In genomic region chr13:91372130-91372875, GRCm38 (mm10) we compare ENCODE assay signal across 8 mouse cellular contexts.
DNase-seq lines count a peak whose midpoint lies in the region; ATAC-seq and TF ChIP-seq lines count a peak whose summit lies in the region.

No protein-coding gene starts in this region.

- no peak overlapping the region for H3K4me3 ChIP-seq in intestine, embryonic 14.5 days (ENCODE audit: low read depth, low read length)
- no peak overlapping the region for H3K4me3 ChIP-seq in intestine, postnatal 0 days (ENCODE audit: low read depth, low read length)
- H3K4me3 ChIP-seq in intestine, embryonic 16.5 days (ENCODE audit: low read length): no peak overlapping the region
- H3K4me3 ChIP-seq in midbrain, embryonic 14.5 days (replicated peaks; ENCODE audit: low read depth, low read length): no peak overlapping the region

- H3K4me2 ChIP-seq in intestine, embryonic 14.5 days (ENCODE audit: low read length): no peak overlapping the region
- H3K4me2 ChIP-seq in intestine, postnatal 0 days (replicated peaks; ENCODE audit: low read depth): no peak overlapping the region
- no peak overlapping the region for H3K4me2 ChIP-seq in intestine, embryonic 16.5 days (ENCODE audit: low read depth, low read length)
- H3K4me2 ChIP-seq in midbrain, embryonic 14.5 days (ENCODE audit: low read length): peak overlapping the region; percentile 62; the same call in 1 of the 2 replicates

- H3K4me1 ChIP-seq in intestine, embryonic 14.5 days (replicated peaks; ENCODE audit: control insufficient read depth, insufficient read depth, low read length): peaks cover 27% of the 10 kb centered on the region
- no peaks in the 10 kb centered on the region for H3K4me1 ChIP-seq in intestine, postnatal 0 days (replicated peaks; ENCODE audit: control insufficient read depth, insufficient read depth, low read length)
- peaks cover 21% of the 10 kb centered on the region for H3K4me1 ChIP-seq in intestine, embryonic 16.5 days (ENCODE audit: control insufficient read depth, insufficient read depth, low read length)
- H3K4me1 ChIP-seq in midbrain, embryonic 14.5 days (ENCODE audit: control insufficient read depth, insufficient read depth, low read length): peaks cover 55% of the 10 kb centered on the region

- intact Hi-C loops in gastrocnemius, postnatal 14 days (cut with DNase I; ENCODE audit: low total_unique reads): loop anchor here (2.0 to 10.0 kb wide), 2 partner anchors 86 to 262 kb away; no protein-coding TSS in a partner anchor

- H3K27me3 ChIP-seq in intestine, embryonic 14.5 days (replicated peaks; ENCODE audit: control insufficient read depth, insufficient read depth, low read length): no peaks in the 10 kb centered on the region
- H3K27me3 ChIP-seq in intestine, postnatal 0 days (replicated peaks; ENCODE audit: control insufficient read depth, insufficient read depth, low read length): no peaks in the 10 kb centered on the region
- H3K27me3 ChIP-seq in intestine, embryonic 16.5 days (replicated peaks; ENCODE audit: control insufficient read depth, insufficient read depth, low read length): no peaks in the 10 kb centered on the region
- H3K27me3 ChIP-seq in midbrain, embryonic 14.5 days (ENCODE audit: control insufficient read depth, insufficient read depth, low read length): no peaks in the 10 kb centered on the region

- peak overlapping the region; percentile 98 for H3K27ac ChIP-seq in intestine, embryonic 14.5 days (ENCODE audit: low read depth)
- no peak overlapping the region for H3K27ac ChIP-seq in intestine, postnatal 0 days (ENCODE audit: low read depth, low read length)
- H3K27ac ChIP-seq in intestine, embryonic 16.5 days (ENCODE audit: low read length): peak overlapping the region; percentile 97
- H3K27ac ChIP-seq in midbrain, embryonic 14.5 days (replicated peaks; ENCODE audit: low read depth, low read length): peak overlapping the region; percentile 85

- WGBS in intestine, embryonic 14.5 days: 75% methylated on average over 11 of the region's 11 CpGs
- WGBS in intestine, postnatal 0 days: 61% methylated on average over 11 of the region's 11 CpGs
- 69% methylated on average over 11 of the region's 11 CpGs for WGBS in intestine, embryonic 16.5 days
- 67% methylated on average over 11 of the region's 11 CpGs for WGBS in midbrain, embryonic 14.5 days

- no peak for TF ChIP-seq CTCF in intestine, postnatal 0 days (IDR thresholded peaks at IDR 0.05; ENCODE audit: low read depth)

- no peaks in the 10 kb centered on the region for H3K9me3 ChIP-seq in intestine, embryonic 14.5 days (ENCODE audit: control insufficient read depth, low read length)
- no peaks in the 10 kb centered on the region for H3K9me3 ChIP-seq in intestine, postnatal 0 days (ENCODE audit: control insufficient read depth)
- no peaks in the 10 kb centered on the region for H3K9me3 ChIP-seq in intestine, embryonic 16.5 days (ENCODE audit: control insufficient read depth, low read length)
- no peaks in the 10 kb centered on the region for H3K9me3 ChIP-seq in midbrain, embryonic 14.5 days (ENCODE audit: control insufficient read depth, low read length)

- no peaks in the 10 kb centered on the region for H3K36me3 ChIP-seq in intestine, embryonic 14.5 days (ENCODE audit: control insufficient read depth, insufficient read depth, low read length)
- no peaks in the 10 kb centered on the region for H3K36me3 ChIP-seq in intestine, postnatal 0 days (ENCODE audit: control insufficient read depth, insufficient read depth)
- no peaks in the 10 kb centered on the region for H3K36me3 ChIP-seq in intestine, embryonic 16.5 days (ENCODE audit: control insufficient read depth, insufficient read depth, low read length)
- H3K36me3 ChIP-seq in midbrain, embryonic 14.5 days (ENCODE audit: control insufficient read depth, insufficient read depth, low read length): no peaks in the 10 kb centered on the region

- ATAC-seq in intestine, embryonic 14.5 days (replicated peaks; ENCODE audit: low FRiP score, low TSS enrichment, low read depth): no peak
- no peak for ATAC-seq in intestine, postnatal 0 days
- ATAC-seq in intestine, embryonic 16.5 days: no peak
- no peak for ATAC-seq in midbrain, embryonic 14.5 days (ENCODE audit: low FRiP score, low TSS enrichment)

- no peak overlapping the region for H3K9ac ChIP-seq in intestine, embryonic 14.5 days (ENCODE audit: low read length)
- no peak overlapping the region for H3K9ac ChIP-seq in intestine, postnatal 0 days (ENCODE audit: low read depth, low read length)
- no peak overlapping the region for H3K9ac ChIP-seq in intestine, embryonic 16.5 days (ENCODE audit: low read depth, low read length)
- no peak overlapping the region for H3K9ac ChIP-seq in midbrain, embryonic 14.5 days (replicated peaks; ENCODE audit: low read length)

- no peak for DNase-seq in intestine, embryonic 14.5 days (ENCODE audit: low spot score)
- peak; percentile 54 to 69 for DNase-seq in cerebellum, adult 18-20 months
- DNase-seq in gastrocnemius, postnatal 14 days: peak; percentile 43
- no peak for DNase-seq in midbrain, embryonic 14.5 days
- DNase-seq in urinary bladder, postnatal 14 days (ENCODE audit: low spot score): no peak
- DNase-seq in embryo, embryonic 11 days: no peak

Comparison
In these comparisons a context has a peak if more than half of its experiments do, and no peak if none do; other contexts are left out.
1. DNase-seq: peak in cerebellum, adult 18-20 months (2 of 2) and gastrocnemius, postnatal 14 days (single experiment); none in intestine, embryonic 14.5 days (single experiment), midbrain, embryonic 14.5 days (single experiment), urinary bladder, postnatal 14 days (single experiment) and embryo, embryonic 11 days (single experiment).